Mouse (Mus musculus) cerebellum, postnatal 10 days (tissue): ENCODE measurements at regions not wholly inside any gene's neighbourhood (a gene's known extent, or its start where the extent isn't known, plus 50 kb on each side); places are given as distances from the start of the nearest gene placed in this dataset.

Experiments used
- DNase-seq, 2 experiments: peaks; one replicate each; pipeline ENCODE4 v3.0.0; 2021; ENCODE audit warnings: mixed read lengths in 2 of 2

GRCm38 (mm10) chr4:24154418-24154817, 341.8 kb upstream of the Mms22l start:
- DNase-seq = peak; percentile 88 to 90

- no peak for DNase-seq
Observed at GRCm38 (mm10) chr4:24173750-24174149, 322.5 kb upstream of the Mms22l start.

GRCm38 (mm10) chr4:24213262-24214036, 282.8 kb upstream of the Mms22l start:
- peak in 1 of 2 experiments; percentile 1 for DNase-seq

- DNase-seq = no peak
Observed at GRCm38 (mm10) chr4:24214037-24214362, 282.3 kb upstream of the Mms22l start.

- DNase-seq = no peak
Observed at GRCm38 (mm10) chr4:24218383-24218934, 277.8 kb upstream of the Mms22l start.

GRCm38 (mm10) chr4:24219074-24219497, 277.2 kb upstream of the Mms22l start:
- DNase-seq = no peak

GRCm38 (mm10) chr4:24219583-24219982, 276.7 kb upstream of the Mms22l start:
- no peak for DNase-seq

GRCm38 (mm10) chr4:24245124-24245523, 251.1 kb upstream of the Mms22l start:
- DNase-seq = no peak

- no peak for DNase-seq
Observed at GRCm38 (mm10) chr4:24248142-24249054, 247.9 kb upstream of the Mms22l start.

- DNase-seq = peak; percentile 57 to 73
Observed at GRCm38 (mm10) chr4:24249243-24249970, 246.8 kb upstream of the Mms22l start.

GRCm38 (mm10) chr4:24278154-24278553, 218.1 kb upstream of the Mms22l start:
- no peak for DNase-seq
